Mouse (Mus musculus) spleen, adult 2 months (tissue): Measurements from ENCODE around the gene Gfm2.

Source experiments
- CTCF ChIP-seq: fragments of 200-500 bp; IDR thresholded peaks from 2 replicates; pipeline ENCODE4 v1.5.1; 2011; ENCODE audit warnings: mild to moderate bottlenecking, inconsistent platforms; ENCODE audit not compliant: insufficient read depth, insufficient read length, insufficient replicate concordance; ENCODE audit errors: extremely low read depth
- POLR2A ChIP-seq: fragments of 200-500 bp; IDR thresholded peaks from 2 replicates; pipeline ENCODE4 v1.6.1; 2011; ENCODE audit warnings: low read depth, low read length, inconsistent platforms

DNA sequence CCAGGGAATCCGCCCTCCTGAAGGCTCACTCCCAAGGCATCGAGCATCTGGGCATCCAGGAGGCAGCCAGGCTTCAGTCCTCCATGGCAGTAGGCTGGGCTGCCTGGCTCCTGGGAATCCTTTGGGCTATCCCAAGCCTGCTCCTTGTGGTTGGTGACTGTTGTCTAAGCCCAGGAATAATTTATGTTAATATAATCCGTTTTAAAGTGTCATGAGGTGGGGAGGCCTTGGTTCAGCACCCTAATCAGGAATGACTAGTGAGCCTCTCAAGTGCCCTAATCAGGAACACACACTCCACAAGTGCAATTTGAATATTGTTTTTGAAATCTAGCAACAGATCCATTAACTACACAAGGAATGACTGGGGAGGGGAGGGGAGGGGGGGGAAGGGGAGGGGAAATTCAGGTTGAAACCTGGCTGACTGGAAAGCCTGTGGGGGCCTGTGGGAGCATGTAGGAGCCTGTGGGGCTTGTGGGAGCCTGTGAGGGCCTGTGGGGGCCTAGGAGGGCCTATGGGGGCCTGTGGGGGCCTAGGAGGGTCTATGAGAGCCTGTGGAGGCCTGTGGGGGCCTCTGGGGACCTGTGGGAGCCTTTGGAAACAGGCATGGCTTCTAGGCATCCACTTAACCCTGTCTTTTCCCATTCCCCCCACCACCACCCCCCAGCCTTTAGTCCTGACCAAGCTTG lies 77.0 kb downstream of the Gfm2 start:
- TF ChIP-seq CTCF (no peak), POLR2A (no peak)
